Mouse (Mus musculus) midbrain, embryonic 11.5 days (tissue): ENCODE measurements at regions not wholly inside any gene's neighbourhood (a gene's known extent, or its start where the extent isn't known, plus 50 kb on each side); places are given as distances from the start of the nearest gene placed in this dataset.
A peak's percentile ranks its signal among the peaks of the same experiment; 100 is the strongest.

Source experiments
- ATAC-seq: fragments of 200-750 bp; cut with Nextera tagmentation; 2 replicates; pipeline ENCODE4 v1.8.0; 2017; ENCODE audit warnings: moderate TSS enrichment, moderate library complexity; ENCODE audit not compliant: low FRiP score
- DNase-seq: peaks from one replicate; pipeline ENCODE4 v3.0.0; 2015; ENCODE audit warnings: low spot score; ENCODE audit errors: missing footprints
- H3K27ac ChIP-seq: fragments of 300-500 bp; sonication (generic); 2 replicates; pipeline ENCODE4 v1.5.1; 2014; ENCODE audit warnings: low read depth, low read length
- H3K27me3 ChIP-seq: fragments of 300-500 bp; sonication (generic); 2 replicates; pipeline ENCODE4 v1.6.1; 2014; ENCODE audit warnings: mild to moderate bottlenecking, low read length, moderate library complexity, mixed read lengths; ENCODE audit not compliant: control insufficient read depth, insufficient read depth
- H3K36me3 ChIP-seq: fragments of 300-500 bp; sonication (generic); 2 replicates; pipeline ENCODE4 v1.6.1; 2014; ENCODE audit warnings: mild to moderate bottlenecking, low read length, moderate library complexity, mixed read lengths; ENCODE audit not compliant: control insufficient read depth, insufficient read depth
- H3K4me1 ChIP-seq: fragments of 300-500 bp; sonication (generic); 2 replicates; pipeline ENCODE4 v1.6.1; 2014; ENCODE audit warnings: low read length; ENCODE audit not compliant: control insufficient read depth, insufficient read depth
- H3K4me2 ChIP-seq: fragments of 300-500 bp; sonication (generic); 2 replicates; pipeline ENCODE4 v1.6.1; 2014; ENCODE audit warnings: mild to moderate bottlenecking, moderate library complexity
- H3K4me3 ChIP-seq: fragments of 300-500 bp; sonication (generic); 2 replicates; pipeline ENCODE4 v1.5.1; 2014; ENCODE audit warnings: low read depth, low read length
- H3K9ac ChIP-seq: fragments of 300-500 bp; sonication (generic); 2 replicates; pipeline ENCODE4 v1.6.1; 2014; ENCODE audit warnings: low read length
- H3K9me3 ChIP-seq: fragments of 300-500 bp; sonication (generic); 2 replicates; pipeline ENCODE4 v1.6.1; 2016; ENCODE audit warnings: low read length; ENCODE audit not compliant: control insufficient read depth
- WGBS: fragments of 180-500 bp; shearing (Covaris S2); extraction: QIAGEN DNeasy Blood & Tissue Kit; methylation state at CpG from one replicate; pipeline ENCODE4 v1.1.7; 2014; 5-methylcytosine and 5-hydroxymethylcytosine counted together

- H3K9me3 ChIP-seq = no peaks in the 10 kb centered on the region
- 41% methylated on average over 9 of the region's 9 CpGs for WGBS
- DNase-seq (no peak), ATAC-seq (peak; percentile 80)
- H3K27me3 ChIP-seq = peaks cover 26% of the 10 kb centered on the region
- H3K4me1 ChIP-seq = peaks cover 8% of the 10 kb centered on the region
- H3K27ac ChIP-seq = no peak overlapping the region
- no peaks in the 10 kb centered on the region for H3K36me3 ChIP-seq
- no peak overlapping the region for H3K4me2 ChIP-seq
- H3K9ac ChIP-seq = no peak overlapping the region
- no peak overlapping the region for H3K4me3 ChIP-seq
These were observed 119.3 kb downstream of the Ttc8 start for GRCm38 (mm10) chr12:99039497-99040322.

DNA sequence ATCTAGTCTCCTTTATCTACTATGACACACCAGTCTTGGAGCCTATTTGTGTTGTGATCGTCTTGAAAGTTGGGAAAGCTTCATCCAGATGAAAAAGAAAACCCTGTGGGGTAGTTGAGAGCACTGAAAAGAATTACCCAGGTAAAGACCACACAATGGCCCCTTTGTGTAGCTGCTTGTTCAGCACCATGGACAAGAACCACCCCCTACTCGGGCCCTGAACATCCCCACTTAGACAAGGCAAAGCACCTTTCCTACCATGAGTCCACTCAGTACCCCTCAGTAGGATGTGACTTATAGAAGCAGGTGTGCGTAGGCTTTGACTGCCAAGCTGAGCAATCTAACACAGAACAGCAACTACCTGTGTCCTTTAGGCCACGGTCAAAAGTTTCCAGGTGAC, 121.2 kb downstream of the Ttc8 start:
- WGBS = 64% methylated on average over 4 of the region's 4 CpGs

DNA sequence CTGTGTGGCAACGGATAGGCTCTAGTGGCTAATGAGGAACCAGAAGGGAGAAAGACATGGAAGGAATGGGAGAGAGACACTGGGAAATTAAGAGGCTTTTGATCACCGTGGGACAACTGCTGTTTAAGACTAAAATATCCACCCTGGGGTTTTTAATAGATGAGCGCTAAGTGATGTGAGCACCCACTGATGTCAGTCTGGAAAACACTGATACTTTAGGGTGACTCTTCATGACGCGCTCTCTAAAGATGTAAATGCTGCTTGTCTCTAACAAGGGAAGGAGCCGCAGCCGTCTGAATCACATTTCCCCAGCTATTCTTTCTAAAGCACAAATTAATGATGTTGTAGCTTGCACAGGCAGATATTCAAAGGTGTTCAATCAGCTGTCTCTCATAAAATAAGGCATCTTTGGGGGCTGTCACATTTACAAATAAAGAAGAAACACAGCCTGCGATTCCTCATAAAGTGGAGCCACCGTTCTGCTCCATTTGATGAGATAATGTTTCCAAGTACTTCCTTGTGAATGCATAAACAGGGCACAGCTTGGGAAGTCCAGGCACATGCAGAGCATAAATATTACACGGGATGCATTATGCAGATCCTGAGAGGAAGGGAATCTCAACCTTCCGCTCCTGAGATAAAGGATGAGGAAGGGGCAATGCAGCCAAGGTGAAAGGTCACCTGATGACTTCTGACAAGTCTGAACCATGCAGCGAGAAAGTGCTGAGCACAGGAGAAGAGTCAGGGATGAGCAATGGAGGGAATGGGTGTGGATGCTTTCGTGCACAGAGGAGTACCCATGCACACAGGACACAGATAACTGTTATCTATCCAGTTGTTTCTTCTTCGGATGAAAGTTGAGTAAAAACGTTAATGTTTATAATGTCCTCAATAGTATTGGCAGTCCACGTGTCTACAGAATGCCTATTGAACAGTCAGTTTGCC, 122.8 kb downstream of the Ttc8 start:
- ATAC-seq (no peak), DNase-seq (no peak)
- no peaks in the 10 kb centered on the region for H3K36me3 ChIP-seq
- H3K27me3 ChIP-seq = peaks cover 7% of the 10 kb centered on the region; the same call in 1 of the 2 replicates
- no peaks in the 10 kb centered on the region for H3K9me3 ChIP-seq
- 86% methylated on average over 16 of the region's 16 CpGs for WGBS
- no peak overlapping the region for H3K27ac ChIP-seq
- H3K4me1 ChIP-seq = peaks cover 8% of the 10 kb centered on the region
- no peak overlapping the region for H3K9ac ChIP-seq
- no peak overlapping the region for H3K4me3 ChIP-seq
- no peak overlapping the region for H3K4me2 ChIP-seq

More for the DNA sequence above, 121.2 kb downstream of the Ttc8 start:
- H3K9ac ChIP-seq = no peak overlapping the region
- no peak overlapping the region for H3K27ac ChIP-seq
- H3K27me3 ChIP-seq = peaks cover 17% of the 10 kb centered on the region
- H3K36me3 ChIP-seq = no peaks in the 10 kb centered on the region
- peak; percentile 88 for DNase-seq
- H3K4me1 ChIP-seq = peaks cover 8% of the 10 kb centered on the region
- H3K4me3 ChIP-seq = no peak overlapping the region
- no peak overlapping the region for H3K4me2 ChIP-seq
- no peaks in the 10 kb centered on the region for H3K9me3 ChIP-seq
- no peak for ATAC-seq

GRCm38 (mm10) chr12:99044477-99044876, 124.1 kb downstream of the Ttc8 start:
- Histone ChIP-seq H3K4me1 (peaks cover 7% of the 10 kb centered on the region), H3K36me3 (no peaks in the 10 kb centered on the region), H3K27ac (no peak overlapping the region), H3K4me3 (no peak overlapping the region), H3K9me3 (no peaks in the 10 kb centered on the region), H3K27me3 (peaks cover 7% of the 10 kb centered on the region; the same call in 1 of the 2 replicates), H3K4me2 (no peak overlapping the region), H3K9ac (no peak overlapping the region)
- WGBS = 79% methylated on average over 5 of the region's 5 CpGs
- DNase-seq (no peak), ATAC-seq (no peak)

DNA sequence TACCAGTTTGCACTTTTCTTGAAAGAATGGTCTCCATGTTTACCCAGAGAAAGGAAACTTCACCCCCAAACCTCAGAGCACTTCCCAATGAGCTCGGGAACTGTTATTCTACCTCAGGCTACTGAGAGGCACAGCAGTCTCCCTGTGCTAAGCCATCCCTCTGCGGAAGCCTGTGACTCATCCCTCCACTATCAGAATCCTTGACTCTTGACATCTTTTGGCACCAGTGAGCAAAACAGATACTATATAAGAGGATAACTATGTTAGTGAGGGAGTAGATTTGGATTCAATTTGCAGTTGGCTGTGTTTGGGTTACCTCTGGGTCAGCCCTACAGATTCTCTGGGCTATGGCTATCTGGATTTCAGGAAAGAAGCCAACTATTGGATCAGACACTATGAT, 130.1 kb downstream of the Ttc8 start:
- no peak overlapping the region for H3K27ac ChIP-seq
- H3K9me3 ChIP-seq = no peaks in the 10 kb centered on the region
- ATAC-seq (no peak), DNase-seq (no peak)
- 89% methylated on average over 2 of the region's 2 CpGs for WGBS
- no peak overlapping the region for H3K9ac ChIP-seq
- H3K36me3 ChIP-seq = no peaks in the 10 kb centered on the region
- no peaks in the 10 kb centered on the region for H3K4me1 ChIP-seq
- no peak overlapping the region for H3K4me3 ChIP-seq
- no peaks in the 10 kb centered on the region for H3K27me3 ChIP-seq
- H3K4me2 ChIP-seq = no peak overlapping the region

- WGBS = 87% methylated on average over 7 of the region's 7 CpGs
- Histone ChIP-seq H3K4me2 (no peak overlapping the region), H3K27me3 (no peaks in the 10 kb centered on the region), H3K27ac (no peak overlapping the region), H3K9ac (no peak overlapping the region), H3K36me3 (no peaks in the 10 kb centered on the region), H3K4me3 (no peak overlapping the region), H3K9me3 (no peaks in the 10 kb centered on the region), H3K4me1 (no peaks in the 10 kb centered on the region)
- ATAC-seq (no peak), DNase-seq (no peak)
These were observed 132.2 kb downstream of the Ttc8 start for GRCm38 (mm10) chr12:99052599-99052998.

DNA sequence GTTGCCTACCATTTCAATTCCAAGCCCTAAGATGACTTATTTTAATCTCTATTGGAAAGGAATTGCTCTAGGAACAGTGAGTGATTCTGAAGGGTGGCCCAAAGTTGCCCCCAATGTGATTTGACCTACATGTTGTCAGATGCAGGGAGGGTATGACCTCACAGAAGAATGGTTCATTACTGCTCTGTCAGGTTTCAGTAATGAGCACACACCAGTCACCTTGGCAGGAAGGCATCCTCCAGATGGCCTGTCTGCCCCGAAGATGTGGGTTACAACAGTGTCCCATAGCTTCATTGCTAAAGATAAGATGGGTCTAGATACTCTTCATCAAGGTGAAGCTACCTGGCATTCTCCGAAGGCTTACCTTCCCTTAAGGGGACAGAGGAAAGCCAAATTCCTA, 137.1 kb downstream of the Ttc8 start:
- H3K9me3 ChIP-seq = no peaks in the 10 kb centered on the region
- H3K36me3 ChIP-seq = no peaks in the 10 kb centered on the region
- H3K27me3 ChIP-seq = no peaks in the 10 kb centered on the region
- no peak overlapping the region for H3K4me2 ChIP-seq
- no peak for DNase-seq
- H3K4me1 ChIP-seq = no peaks in the 10 kb centered on the region
- H3K27ac ChIP-seq = no peak overlapping the region
- H3K4me3 ChIP-seq = no peak overlapping the region
- no peak for ATAC-seq
- H3K9ac ChIP-seq = no peak overlapping the region
- WGBS = 90% methylated on average over 2 of the region's 2 CpGs

DNA sequence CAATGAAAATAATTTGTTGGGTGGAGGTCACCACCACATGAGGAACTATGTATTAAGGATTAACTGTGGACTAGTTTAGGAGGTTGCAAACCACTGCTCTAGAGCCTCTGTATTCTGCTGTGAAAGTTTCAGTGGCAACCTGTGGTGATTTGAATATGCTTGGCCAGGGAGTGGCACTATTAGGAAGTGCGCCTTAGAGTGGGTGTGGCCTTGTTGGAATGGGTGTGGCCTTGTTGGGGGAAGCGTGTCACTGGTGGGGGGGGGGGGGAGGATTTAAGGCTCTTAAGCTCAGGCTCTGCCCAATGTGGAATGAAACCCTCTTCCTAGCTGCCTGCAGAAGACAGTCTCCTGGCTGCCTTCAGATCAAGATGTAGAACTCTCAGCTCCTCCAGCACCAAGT, 138.5 kb downstream of the Ttc8 start:
- Histone ChIP-seq H3K27ac (no peak overlapping the region), H3K4me1 (no peaks in the 10 kb centered on the region), H3K27me3 (no peaks in the 10 kb centered on the region), H3K4me3 (no peak overlapping the region), H3K4me2 (no peak overlapping the region), H3K36me3 (no peaks in the 10 kb centered on the region), H3K9ac (no peak overlapping the region), H3K9me3 (no peaks in the 10 kb centered on the region)
- 80% methylated on average over 2 of the region's 2 CpGs for WGBS
- ATAC-seq = no peak
- no peak for DNase-seq

DNA sequence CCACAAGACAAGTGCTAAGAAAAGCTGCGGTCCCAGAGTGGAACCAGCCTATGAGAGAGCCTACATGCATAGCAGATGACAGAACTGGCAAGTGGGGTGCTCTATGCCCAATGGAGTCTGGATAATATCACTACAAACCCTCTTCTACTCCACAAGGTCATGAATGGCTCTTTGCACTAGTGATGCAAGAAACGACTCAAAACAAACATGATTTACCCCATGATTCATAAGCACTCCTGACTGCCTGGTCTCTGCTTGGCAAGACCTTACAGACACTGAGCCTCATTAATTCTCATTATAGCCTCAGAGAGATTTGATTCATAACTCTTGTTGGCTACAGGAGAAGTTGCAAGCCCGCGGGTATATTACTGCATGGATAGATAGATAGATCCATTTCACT, 139.1 kb downstream of the Ttc8 start:
- Histone ChIP-seq H3K27ac (no peak overlapping the region), H3K4me3 (no peak overlapping the region), H3K9ac (no peak overlapping the region), H3K9me3 (no peaks in the 10 kb centered on the region), H3K27me3 (no peaks in the 10 kb centered on the region), H3K4me1 (no peaks in the 10 kb centered on the region), H3K4me2 (no peak overlapping the region), H3K36me3 (no peaks in the 10 kb centered on the region)
- ATAC-seq = no peak
- WGBS = 94% methylated on average over 4 of the region's 4 CpGs
- DNase-seq = no peak
